Mouse (Mus musculus) C2C12 (cell line): ENCODE data around the gene Mroh2a. TPM values are rescaled to one million over a fixed set of nuclear protein-coding genes. Genes with fewer than 3 reads are reported as not detected.

Experiments
- H3K27me3 ChIP-seq: one replicate; pipeline ENCODE4 v1.6.1; 2011; ENCODE audit not compliant: control insufficient read depth, insufficient read depth, insufficient read length
- H3K36me3 ChIP-seq: one replicate; pipeline ENCODE4 v1.6.1; 2011; ENCODE audit not compliant: control insufficient read depth, insufficient read depth
- H3K4me3 ChIP-seq: one replicate; pipeline ENCODE4 v1.5.1; 2011; ENCODE audit warnings: mild to moderate bottlenecking, control low read depth; ENCODE audit not compliant: poor library complexity, insufficient read depth, severe bottlenecking
- H3K79me2 ChIP-seq: one replicate; pipeline ENCODE4 v1.6.1; 2011; ENCODE audit not compliant: control insufficient read depth, insufficient read depth
- H3K79me3 ChIP-seq: one replicate; pipeline ENCODE4 v1.6.1; 2011; ENCODE audit warnings: low read depth, control low read depth
- H3ac ChIP-seq: one replicate; pipeline ENCODE3; 2011; ENCODE audit warnings: low read depth; ENCODE audit not compliant: control insufficient read depth, insufficient read length
- CEBPB ChIP-seq: IDR thresholded peaks from one replicate; pipeline ENCODE4 v1.6.1; 2011; ENCODE audit warnings: low read depth, mild to moderate bottlenecking, control low read depth, moderate library complexity
- CTCF ChIP-seq: IDR thresholded peaks from one replicate; pipeline ENCODE4 v1.5.1; 2011; ENCODE audit not compliant: control insufficient read depth, insufficient read depth, insufficient read length
- FOSL1 ChIP-seq: IDR thresholded peaks from one replicate; pipeline ENCODE4 v1.8.0; 2011; ENCODE audit warnings: mild to moderate bottlenecking, low read length; ENCODE audit not compliant: poor library complexity, insufficient read depth, severe bottlenecking
- MAX ChIP-seq: IDR thresholded peaks from one replicate; pipeline ENCODE4 v1.6.1; 2011; ENCODE audit warnings: mild to moderate bottlenecking, control low read depth
- MYOD1 ChIP-seq: IDR thresholded peaks from one replicate; pipeline ENCODE4 v1.6.1; 2011; ENCODE audit warnings: low read depth; ENCODE audit not compliant: control insufficient read depth, insufficient read length
- MYOG ChIP-seq: IDR thresholded peaks from one replicate; pipeline ENCODE4 v1.6.1; 2011; ENCODE audit not compliant: control insufficient read depth, insufficient read length; ENCODE audit errors: extremely low read depth
- USF1 ChIP-seq: IDR thresholded peaks from one replicate; pipeline ENCODE4 v1.6.1; 2011; ENCODE audit warnings: low read depth, mild to moderate bottlenecking, control low read depth, moderate library complexity
- polyA plus RNA-seq: library from polyadenylated mRNA; unstranded; fragments of >200 nt; fragmentation: generic; extraction: Trizol; gene quantifications from one replicate; pipeline ENCODE4 v1.2.1, GENCODE M21; 2012; ENCODE audit warnings: missing spikeins

Gene Mroh2a
- polyA plus RNA-seq, 1 experiment = 0.69 TPM

DNA sequence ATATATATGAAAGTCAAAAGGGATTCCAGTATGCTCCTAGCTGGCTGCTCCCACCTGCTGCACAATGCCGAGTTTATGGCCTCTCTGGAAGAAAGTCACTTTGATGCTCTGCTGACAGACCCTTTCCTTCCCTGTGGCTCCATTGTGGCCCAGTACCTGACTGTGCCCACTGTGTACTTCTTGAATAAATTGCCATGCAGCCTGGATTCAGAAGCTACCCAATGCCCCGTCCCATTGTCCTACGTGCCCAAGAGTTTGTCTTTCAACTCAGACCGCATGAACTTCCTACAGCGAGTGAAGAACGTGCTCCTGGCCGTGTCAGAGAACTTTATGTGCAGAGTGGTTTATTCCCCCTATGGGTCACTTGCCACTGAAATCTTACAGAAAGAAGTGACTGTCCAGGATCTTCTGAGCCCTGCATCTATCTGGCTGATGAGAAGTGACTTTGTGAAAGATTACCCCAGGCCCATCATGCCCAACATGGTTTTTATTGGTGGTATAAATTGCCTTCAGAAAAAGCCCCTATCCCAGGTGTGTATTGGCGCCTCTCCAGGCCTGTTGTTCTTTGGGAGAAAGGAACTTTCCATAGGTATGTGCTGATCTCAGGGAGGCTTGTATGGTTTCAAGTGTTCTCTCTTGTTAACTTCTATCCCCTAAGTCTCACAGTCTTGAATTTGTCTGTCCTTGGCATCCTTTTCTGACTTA is 14.3 kb upstream of the Mroh2a start:
- no peak overlapping the region for H3K4me3 ChIP-seq
- H3K79me2 ChIP-seq = no peaks in the 10 kb centered on the region
- TF ChIP-seq MAX (no peak), CEBPB (no peak), FOSL1 (no peak), USF1 (no peak), MYOD1 (no peak), CTCF (no peak), MYOG (no peak)
- peaks cover 6% of the 10 kb centered on the region for H3K27me3 ChIP-seq
- H3K36me3 ChIP-seq = no peaks in the 10 kb centered on the region
- H3K79me3 ChIP-seq = no peaks in the 10 kb centered on the region
- no peak overlapping the region for H3ac ChIP-seq

- H3K79me2 ChIP-seq = no peaks in the 10 kb centered on the region
- H3ac ChIP-seq = no peak overlapping the region
- no peak overlapping the region for H3K4me3 ChIP-seq
- H3K27me3 ChIP-seq = peaks cover 6% of the 10 kb centered on the region
- H3K79me3 ChIP-seq = no peaks in the 10 kb centered on the region
- no peaks in the 10 kb centered on the region for H3K36me3 ChIP-seq
- TF ChIP-seq CTCF = no peak
- TF ChIP-seq CEBPB = no peak
- TF ChIP-seq FOSL1 = no peak
- TF ChIP-seq USF1 = no peak
- no peak for TF ChIP-seq MAX
- TF ChIP-seq MYOD1 = no peak
- no peak for TF ChIP-seq MYOG
These were observed 13.7 kb upstream of the Mroh2a start for GRCm38 (mm10) chr1:88213061-88213460.

DNA sequence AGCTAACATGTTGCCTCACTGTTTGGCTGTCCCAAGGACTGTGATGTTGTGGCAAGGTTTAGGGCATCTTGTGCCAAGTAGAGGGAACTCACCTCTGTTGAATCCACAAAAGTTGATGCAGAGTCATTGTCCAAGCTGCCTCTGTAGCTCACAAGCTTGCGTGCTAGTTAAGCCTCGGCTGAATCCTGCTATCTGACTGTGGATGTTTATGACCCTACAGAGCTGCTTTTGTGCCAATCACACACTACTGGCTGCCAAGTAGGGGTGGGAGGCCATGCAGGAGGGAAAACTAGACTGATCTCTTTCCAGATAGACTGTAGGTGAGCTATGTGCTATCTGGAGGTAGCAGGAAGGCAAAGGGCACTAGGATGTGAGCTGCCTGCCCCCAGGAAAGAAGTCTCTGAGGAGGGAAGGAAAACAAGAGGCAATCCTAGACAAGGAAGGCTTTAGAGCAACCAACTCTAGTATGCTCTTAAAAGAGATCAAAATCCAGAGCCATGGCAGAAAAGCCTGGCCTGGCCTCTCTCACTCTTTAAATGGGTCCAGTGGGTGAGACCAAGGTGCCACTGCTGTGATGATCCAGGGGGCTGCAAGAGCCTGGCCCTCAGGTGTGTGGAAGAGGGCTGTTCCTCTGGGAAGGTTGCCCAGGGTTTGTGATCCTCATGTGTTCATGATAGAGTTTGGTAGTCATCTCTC is 12.9 kb upstream of the Mroh2a start:
- TF ChIP-seq USF1 (no peak), MAX (no peak), FOSL1 (no peak), CEBPB (no peak), MYOG (no peak)
- no peaks in the 10 kb centered on the region for H3K79me3 ChIP-seq
- H3K27me3 ChIP-seq = peaks cover 6% of the 10 kb centered on the region
- H3K79me2 ChIP-seq = no peaks in the 10 kb centered on the region
- H3K4me3 ChIP-seq = no peak overlapping the region
- no peaks in the 10 kb centered on the region for H3K36me3 ChIP-seq
- H3ac ChIP-seq = no peak overlapping the region

GRCm38 (mm10) chr1:88214462-88214952 is 12.3 kb upstream of the Mroh2a start:
- Histone ChIP-seq H3K79me3 (no peaks in the 10 kb centered on the region), H3K27me3 (peaks cover 6% of the 10 kb centered on the region), H3K36me3 (no peaks in the 10 kb centered on the region), H3K79me2 (no peaks in the 10 kb centered on the region), H3ac (no peak overlapping the region), H3K4me3 (no peak overlapping the region)
- TF ChIP-seq USF1 (no peak), MYOD1 (no peak), CTCF (no peak)

GRCm38 (mm10) chr1:88215466-88216380 is 11.1 kb upstream of the Mroh2a start:
- H3K79me2 ChIP-seq = no peaks in the 10 kb centered on the region
- no peaks in the 10 kb centered on the region for H3K36me3 ChIP-seq
- no peak overlapping the region for H3K4me3 ChIP-seq
- H3K27me3 ChIP-seq = peaks cover 6% of the 10 kb centered on the region
- H3K79me3 ChIP-seq = no peaks in the 10 kb centered on the region
- TF ChIP-seq MAX (no peak), USF1 (no peak), FOSL1 (no peak), CEBPB (no peak), MYOD1 (no peak), CTCF (no peak), MYOG (no peak)
- no peak overlapping the region for H3ac ChIP-seq
